Mouse (Mus musculus): ENCODE data around the gene Hs1bp3. TPM values are rescaled to one million over a fixed set of nuclear protein-coding genes. Genes with fewer than 3 reads are reported as not detected.

Gene Hs1bp3
- polyA plus RNA-seq, 1 experiment from 2014 or later, result 15.2 TPM

- no peak for DNase-seq (ENCODE audit: low spot score)
- H3K4me1 ChIP-seq, result peaks cover 48% of the 10 kb centered on the region
- 76% methylated on average over 8 of the region's 8 CpGs for WGBS
- H3K27me3 ChIP-seq (ENCODE audit: insufficient read depth, poor library complexity, severe bottlenecking), result no peaks in the 10 kb centered on the region
- H3K36me3 ChIP-seq, result peaks cover 3% of the 10 kb centered on the region; the same call in 1 of the 2 replicates
- no peaks in the 10 kb centered on the region for H3K9me3 ChIP-seq
- peak overlapping the region; percentile 16; the same call in 1 of the 2 replicates for H3K27ac ChIP-seq
- H3K4me3 ChIP-seq, result no peak overlapping the region
Observed at GRCm38 (mm10) chr12:8347746-8348462, 34.7 kb downstream of the Hs1bp3 start.

- no peak overlapping the region for H3K4me3 ChIP-seq
- no peaks in the 10 kb centered on the region for H3K36me3 ChIP-seq
- H3K4me1 ChIP-seq, result peaks cover 48% of the 10 kb centered on the region
- 77% methylated on average over 9 of the region's 9 CpGs for WGBS
- no peak for DNase-seq (ENCODE audit: low spot score)
- no peaks in the 10 kb centered on the region for H3K9me3 ChIP-seq
- H3K27me3 ChIP-seq (ENCODE audit: insufficient read depth, poor library complexity, severe bottlenecking), result no peaks in the 10 kb centered on the region
- peak overlapping the region; percentile 54 for H3K27ac ChIP-seq
Observed at GRCm38 (mm10) chr12:8348733-8349513, 35.7 kb downstream of the Hs1bp3 start.

- no peak overlapping the region for H3K4me3 ChIP-seq
- H3K27ac ChIP-seq, result peak overlapping the region; percentile 59
- no peaks in the 10 kb centered on the region for H3K27me3 ChIP-seq (ENCODE audit: insufficient read depth, poor library complexity, severe bottlenecking)
- no peaks in the 10 kb centered on the region for H3K36me3 ChIP-seq
- no peaks in the 10 kb centered on the region for H3K9me3 ChIP-seq
- WGBS, result 35% methylated on average over 4 of the region's 4 CpGs
- DNase-seq (ENCODE audit: low spot score), result no peak
- peaks cover 36% of the 10 kb centered on the region for H3K4me1 ChIP-seq
Observed at GRCm38 (mm10) chr12:8351025-8351903, 38.0 kb downstream of the Hs1bp3 start.

- no peak for DNase-seq (ENCODE audit: low spot score)
- Histone ChIP-seq H3K27me3 (ENCODE audit: insufficient read depth, poor library complexity, severe bottlenecking) (no peaks in the 10 kb centered on the region), H3K4me3 (no peak overlapping the region), H3K4me1 (peaks cover 41% of the 10 kb centered on the region), H3K9me3 (no peaks in the 10 kb centered on the region), H3K36me3 (no peaks in the 10 kb centered on the region), H3K27ac (no peak overlapping the region)
- 78% methylated on average over 4 of the region's 4 CpGs for WGBS
Observed at GRCm38 (mm10) chr12:8353071-8353470, 39.8 kb downstream of the Hs1bp3 start.

GRCm38 (mm10) chr12:8354187-8354586 is 41.0 kb downstream of the Hs1bp3 start:
- no peak for DNase-seq (ENCODE audit: low spot score)
- H3K27ac ChIP-seq, result no peak overlapping the region
- no peaks in the 10 kb centered on the region for H3K27me3 ChIP-seq (ENCODE audit: insufficient read depth, poor library complexity, severe bottlenecking)
- H3K9me3 ChIP-seq, result no peaks in the 10 kb centered on the region
- no peaks in the 10 kb centered on the region for H3K36me3 ChIP-seq
- no peak overlapping the region for H3K4me3 ChIP-seq
- 100% methylated on average over 1 of the region's 1 CpGs for WGBS
- peaks cover 39% of the 10 kb centered on the region for H3K4me1 ChIP-seq

GRCm38 (mm10) chr12:8355011-8355410 is 41.8 kb downstream of the Hs1bp3 start:
- DNase-seq (ENCODE audit: low spot score), result no peak
- Histone ChIP-seq H3K27me3 (ENCODE audit: insufficient read depth, poor library complexity, severe bottlenecking) (no peaks in the 10 kb centered on the region), H3K36me3 (no peaks in the 10 kb centered on the region), H3K27ac (no peak overlapping the region), H3K4me1 (peaks cover 33% of the 10 kb centered on the region), H3K9me3 (no peaks in the 10 kb centered on the region), H3K4me3 (no peak overlapping the region)
- WGBS, result 93% methylated on average over 4 of the region's 4 CpGs

GRCm38 (mm10) chr12:8357449-8357848 is 44.2 kb downstream of the Hs1bp3 start:
- H3K27ac ChIP-seq, result peak overlapping the region; percentile 67
- H3K9me3 ChIP-seq, result no peaks in the 10 kb centered on the region
- no peaks in the 10 kb centered on the region for H3K27me3 ChIP-seq (ENCODE audit: insufficient read depth, poor library complexity, severe bottlenecking)
- peaks cover 17% of the 10 kb centered on the region for H3K4me1 ChIP-seq
- 37% methylated on average over 5 of the region's 5 CpGs for WGBS
- no peak overlapping the region for H3K4me3 ChIP-seq
- H3K36me3 ChIP-seq, result no peaks in the 10 kb centered on the region
- peak; percentile 87 for DNase-seq (ENCODE audit: low spot score)

- Histone ChIP-seq H3K4me3 (no peak overlapping the region), H3K4me1 (peaks cover 17% of the 10 kb centered on the region), H3K27me3 (ENCODE audit: insufficient read depth, poor library complexity, severe bottlenecking) (no peaks in the 10 kb centered on the region), H3K36me3 (no peaks in the 10 kb centered on the region), H3K27ac (peak overlapping the region; percentile 67), H3K9me3 (no peaks in the 10 kb centered on the region)
- DNase-seq (ENCODE audit: low spot score), result no peak
- 78% methylated on average over 5 of the region's 5 CpGs for WGBS
Observed at GRCm38 (mm10) chr12:8358344-8358966, 45.2 kb downstream of the Hs1bp3 start.

- Histone ChIP-seq H3K4me3 (no peak overlapping the region), H3K4me1 (peaks cover 17% of the 10 kb centered on the region), H3K36me3 (no peaks in the 10 kb centered on the region), H3K27me3 (ENCODE audit: insufficient read depth, poor library complexity, severe bottlenecking) (no peaks in the 10 kb centered on the region), H3K27ac (no peak overlapping the region), H3K9me3 (no peaks in the 10 kb centered on the region)
- WGBS, result 98% methylated on average over 3 of the region's 3 CpGs
- no peak for DNase-seq (ENCODE audit: low spot score)
Observed at GRCm38 (mm10) chr12:8359418-8360112, 46.3 kb downstream of the Hs1bp3 start.

- Histone ChIP-seq H3K27ac (no peak overlapping the region), H3K9me3 (no peaks in the 10 kb centered on the region), H3K4me1 (peaks cover 25% of the 10 kb centered on the region), H3K36me3 (no peaks in the 10 kb centered on the region), H3K27me3 (ENCODE audit: insufficient read depth, poor library complexity, severe bottlenecking) (no peaks in the 10 kb centered on the region), H3K4me3 (no peak overlapping the region)
- 73% methylated on average over 5 of the region's 5 CpGs for WGBS
- no peak for DNase-seq (ENCODE audit: low spot score)
Observed at GRCm38 (mm10) chr12:8361866-8362265, 48.6 kb downstream of the Hs1bp3 start.

- no peaks in the 10 kb centered on the region for H3K36me3 ChIP-seq
- H3K27ac ChIP-seq, result no peak overlapping the region
- WGBS, result 76% methylated on average over 7 of the region's 7 CpGs
- DNase-seq (ENCODE audit: low spot score), result no peak
- H3K27me3 ChIP-seq (ENCODE audit: insufficient read depth, poor library complexity, severe bottlenecking), result no peaks in the 10 kb centered on the region
- no peaks in the 10 kb centered on the region for H3K9me3 ChIP-seq
- no peak overlapping the region for H3K4me3 ChIP-seq
- H3K4me1 ChIP-seq, result peaks cover 26% of the 10 kb centered on the region
Observed at GRCm38 (mm10) chr12:8362400-8362799, 49.2 kb downstream of the Hs1bp3 start.

GRCm38 (mm10) chr12:8364321-8364838 is 51.1 kb downstream of the Hs1bp3 start:
- H3K27me3 ChIP-seq (ENCODE audit: insufficient read depth, poor library complexity, severe bottlenecking), result no peaks in the 10 kb centered on the region
- no peak overlapping the region for H3K27ac ChIP-seq
- H3K9me3 ChIP-seq, result no peaks in the 10 kb centered on the region
- 0 out of 2 replicates have a peak, but pooled peaks cover 11% of the 10 kb centered on the region for H3K4me1 ChIP-seq
- no peaks in the 10 kb centered on the region for H3K36me3 ChIP-seq
- no peak for DNase-seq (ENCODE audit: low spot score)
- no peak overlapping the region for H3K4me3 ChIP-seq
- WGBS, result 60% methylated on average over 6 of the region's 6 CpGs
